Mouse (Mus musculus) hindbrain, embryonic 12.5 days (tissue): ENCODE measurements around the gene Spin1. TPM values are rescaled to one million over a fixed set of nuclear protein-coding genes. Genes with fewer than 3 reads are reported as not detected.

Source experiments
- ATAC-seq: fragments of 200-750 bp; cut with Nextera tagmentation; 2 replicates; pipeline ENCODE4 v1.8.0; 2017; ENCODE audit warnings: moderate TSS enrichment; ENCODE audit not compliant: low FRiP score
- H3K27ac ChIP-seq: fragments of 300-500 bp; sonication (generic); 2 replicates; pipeline ENCODE4 v1.5.1; 2016; ENCODE audit warnings: mild to moderate bottlenecking
- H3K27me3 ChIP-seq: fragments of 300-500 bp; sonication (generic); 2 replicates; pipeline ENCODE4 v1.6.1; 2016; ENCODE audit warnings: mild to moderate bottlenecking
- H3K36me3 ChIP-seq: fragments of 300-500 bp; sonication (generic); 2 replicates; pipeline ENCODE4 v1.6.1; 2016; ENCODE audit warnings: mild to moderate bottlenecking
- H3K4me1 ChIP-seq: fragments of 300-500 bp; sonication (generic); 2 replicates; pipeline ENCODE4 v1.6.1; 2016
- H3K4me2 ChIP-seq: fragments of 300-500 bp; sonication (generic); replicated peaks from 2 replicates; pipeline ENCODE4 v1.6.1; 2016; ENCODE audit warnings: mild to moderate bottlenecking
- H3K4me3 ChIP-seq: fragments of 300-500 bp; sonication (generic); 2 replicates; pipeline ENCODE4 v1.5.1; 2016; ENCODE audit warnings: mild to moderate bottlenecking
- H3K9ac ChIP-seq: fragments of 300-500 bp; sonication (generic); 2 replicates; pipeline ENCODE4 v1.6.1; 2016; ENCODE audit warnings: mild to moderate bottlenecking, moderate library complexity
- H3K9me3 ChIP-seq: fragments of 300-500 bp; sonication (generic); replicated peaks from 2 replicates; pipeline ENCODE4 v1.6.1; 2016; ENCODE audit warnings: mild to moderate bottlenecking
- WGBS: fragments of 180-500 bp; shearing (Covaris S2); methylation state at CpG from one replicate; pipeline ENCODE4 v1.1.7; 2016; 5-methylcytosine and 5-hydroxymethylcytosine counted together
- polyA plus RNA-seq: library from polyadenylated mRNA; unstranded; fragments of >200 nt; fragmentation: Nextera tagmentation; extraction: Ambion mirVana; gene quantifications from 2 replicates; pipeline ENCODE4 v1.2.1, GENCODE M21; 2016

The Spin1 gene
- polyA plus RNA-seq, 1 experiment from 2014 or later: 129 TPM

- Histone ChIP-seq H3K36me3 (peaks cover 42% of the 10 kb centered on the region), H3K9me3 (no peaks in the 10 kb centered on the region), H3K4me3 (no peak overlapping the region), H3K9ac (no peak overlapping the region), H3K27me3 (no peaks in the 10 kb centered on the region), H3K4me2 (no peak overlapping the region), H3K27ac (no peak overlapping the region), H3K4me1 (no peaks in the 10 kb centered on the region)
- WGBS: 97% methylated on average over 6 of the region's 6 CpGs
- ATAC-seq: no peak
Observed at GRCm38 (mm10) chr13:51156014-51156386, 55.3 kb downstream of the Spin1 start.

GRCm38 (mm10) chr13:51157291-51157690 is 56.6 kb downstream of the Spin1 start:
- no peak overlapping the region for H3K27ac ChIP-seq
- H3K9me3 ChIP-seq: no peaks in the 10 kb centered on the region
- no peak overlapping the region for H3K4me3 ChIP-seq
- 91% methylated on average over 3 of the region's 3 CpGs for WGBS
- H3K4me2 ChIP-seq: no peak overlapping the region
- peaks cover 42% of the 10 kb centered on the region for H3K36me3 ChIP-seq
- no peaks in the 10 kb centered on the region for H3K27me3 ChIP-seq
- no peak overlapping the region for H3K9ac ChIP-seq
- no peaks in the 10 kb centered on the region for H3K4me1 ChIP-seq
- no peak for ATAC-seq

- no peak overlapping the region for H3K27ac ChIP-seq
- H3K27me3 ChIP-seq: no peaks in the 10 kb centered on the region
- H3K36me3 ChIP-seq: peaks cover 13% of the 10 kb centered on the region; the same call in 1 of the 2 replicates
- H3K4me3 ChIP-seq: no peak overlapping the region
- H3K4me1 ChIP-seq: no peaks in the 10 kb centered on the region
- H3K9ac ChIP-seq: no peak overlapping the region
- ATAC-seq: no peak
- H3K4me2 ChIP-seq: no peak overlapping the region
- WGBS: 86% methylated on average over 2 of the region's 2 CpGs
- 0 out of 2 replicates have a peak, but pooled peaks cover 3% of the 10 kb centered on the region for H3K9me3 ChIP-seq
Observed at GRCm38 (mm10) chr13:51161672-51162071, 61.0 kb downstream of the Spin1 start.

- H3K9ac ChIP-seq: no peak overlapping the region
- H3K4me1 ChIP-seq: no peaks in the 10 kb centered on the region
- H3K27ac ChIP-seq: no peak overlapping the region
- H3K9me3 ChIP-seq: 0 out of 2 replicates have a peak, but pooled peaks cover 3% of the 10 kb centered on the region
- H3K27me3 ChIP-seq: no peaks in the 10 kb centered on the region
- no peak overlapping the region for H3K4me2 ChIP-seq
- 86% methylated on average over 6 of the region's 6 CpGs for WGBS
- peaks cover 13% of the 10 kb centered on the region; the same call in 1 of the 2 replicates for H3K36me3 ChIP-seq
- no peak overlapping the region for H3K4me3 ChIP-seq
- ATAC-seq: no peak
Observed at GRCm38 (mm10) chr13:51162246-51162645, 61.6 kb downstream of the Spin1 start.

- 73% methylated on average over 11 of the region's 11 CpGs for WGBS
- no peaks in the 10 kb centered on the region for H3K36me3 ChIP-seq
- no peak overlapping the region for H3K4me3 ChIP-seq
- ATAC-seq: no peak
- peaks cover 17% of the 10 kb centered on the region for H3K27me3 ChIP-seq
- 0 out of 2 replicates have a peak, but pooled peaks cover 3% of the 10 kb centered on the region for H3K9me3 ChIP-seq
- H3K4me1 ChIP-seq: peaks cover 13% of the 10 kb centered on the region
- no peak overlapping the region for H3K27ac ChIP-seq
- H3K4me2 ChIP-seq: no peak overlapping the region
- no peak overlapping the region for H3K9ac ChIP-seq
Observed at GRCm38 (mm10) chr13:51166711-51167110, 66.0 kb downstream of the Spin1 start.

- Histone ChIP-seq H3K4me1 (peaks cover 13% of the 10 kb centered on the region), H3K4me3 (peak overlapping the region; percentile 40; the same call in 1 of the 2 replicates), H3K9ac (no peak overlapping the region), H3K4me2 (peak overlapping the region; percentile 86), H3K9me3 (no peaks in the 10 kb centered on the region), H3K27ac (no peak overlapping the region), H3K36me3 (no peaks in the 10 kb centered on the region), H3K27me3 (peaks cover 34% of the 10 kb centered on the region)
- WGBS: 38% methylated on average over 11 of the region's 11 CpGs
- no peak for ATAC-seq
Observed at GRCm38 (mm10) chr13:51170215-51170614, 69.5 kb downstream of the Spin1 start.

- Histone ChIP-seq H3K4me1 (peaks cover 13% of the 10 kb centered on the region), H3K27ac (no peak within 1 kb of the TSS), H3K36me3 (no peaks in the 10 kb centered on the region), H3K4me2 (peak within 1 kb of the TSS; percentile 86), H3K9ac (peak within 1 kb of the TSS; percentile 29), H3K9me3 (no peaks in the 10 kb centered on the region), H3K4me3 (peak within 1 kb of the TSS; percentile 40), H3K27me3 (peaks cover 34% of the 10 kb centered on the region)
- ATAC-seq: peak; percentile 61
- WGBS: under 1% methylated on average over 64 of the region's 64 CpGs
Observed at GRCm38 (mm10) chr13:51170691-51171680, 70.3 kb downstream of the Spin1 start, which contains the start of gene Nxnl2. TSS of gene Nxnl2 (plus strand) at chr13:51171022.

- Histone ChIP-seq H3K4me1 (peaks cover 13% of the 10 kb centered on the region), H3K9ac (no peak overlapping the region), H3K27ac (no peak overlapping the region), H3K4me3 (no peak overlapping the region), H3K27me3 (peaks cover 34% of the 10 kb centered on the region), H3K4me2 (no peak overlapping the region), H3K9me3 (no peaks in the 10 kb centered on the region), H3K36me3 (no peaks in the 10 kb centered on the region)
- ATAC-seq: no peak
- whole genome bisulfite sequencing: 87% methylated on average over 7 of the region's 7 CpGs
Observed at GRCm38 (mm10) chr13:51172601-51173000, 71.9 kb downstream of the Spin1 start.

GRCm38 (mm10) chr13:51178932-51179331 is 78.3 kb downstream of the Spin1 start:
- 82% methylated on average over 10 of the region's 10 CpGs for WGBS
- H3K36me3 ChIP-seq: no peaks in the 10 kb centered on the region
- no peaks in the 10 kb centered on the region for H3K9me3 ChIP-seq
- no peak overlapping the region for H3K4me2 ChIP-seq
- H3K27ac ChIP-seq: no peak overlapping the region
- H3K4me1 ChIP-seq: no peaks in the 10 kb centered on the region
- no peak overlapping the region for H3K9ac ChIP-seq
- ATAC-seq: no peak
- no peak overlapping the region for H3K4me3 ChIP-seq
- H3K27me3 ChIP-seq: peaks cover 5% of the 10 kb centered on the region; the same call in 1 of the 2 replicates

- peaks cover 3% of the 10 kb centered on the region; the same call in 1 of the 2 replicates for H3K27me3 ChIP-seq
- WGBS: 60% methylated on average over 3 of the region's 3 CpGs
- no peaks in the 10 kb centered on the region for H3K9me3 ChIP-seq
- ATAC-seq: no peak
- H3K36me3 ChIP-seq: no peaks in the 10 kb centered on the region
- no peak overlapping the region for H3K27ac ChIP-seq
- H3K9ac ChIP-seq: no peak overlapping the region
- no peak overlapping the region for H3K4me3 ChIP-seq
- no peaks in the 10 kb centered on the region for H3K4me1 ChIP-seq
- H3K4me2 ChIP-seq: no peak overlapping the region
Observed at GRCm38 (mm10) chr13:51179362-51179761, 78.7 kb downstream of the Spin1 start.

GRCm38 (mm10) chr13:51182236-51182635 is 81.6 kb downstream of the Spin1 start:
- H3K4me2 ChIP-seq: no peak overlapping the region
- no peak overlapping the region for H3K27ac ChIP-seq
- no peak for ATAC-seq
- WGBS: 92% methylated on average over 7 of the region's 7 CpGs
- H3K27me3 ChIP-seq: no peaks in the 10 kb centered on the region
- H3K36me3 ChIP-seq: no peaks in the 10 kb centered on the region
- H3K9ac ChIP-seq: no peak overlapping the region
- no peak overlapping the region for H3K4me3 ChIP-seq
- H3K9me3 ChIP-seq: no peaks in the 10 kb centered on the region; the same call in 1 of the 2 replicates
- H3K4me1 ChIP-seq: no peaks in the 10 kb centered on the region

GRCm38 (mm10) chr13:51184896-51185295 is 84.2 kb downstream of the Spin1 start:
- no peak for ATAC-seq
- Histone ChIP-seq H3K4me1 (no peaks in the 10 kb centered on the region), H3K27me3 (no peaks in the 10 kb centered on the region), H3K9ac (no peak overlapping the region), H3K4me2 (no peak overlapping the region), H3K9me3 (no peaks in the 10 kb centered on the region; the same call in 1 of the 2 replicates), H3K36me3 (no peaks in the 10 kb centered on the region), H3K4me3 (no peak overlapping the region), H3K27ac (no peak overlapping the region)
- 73% methylated on average over 3 of the region's 3 CpGs for WGBS
